Mouse (Mus musculus) left cerebral cortex, postnatal 14 days (tissue): ENCODE data around the gene Serpinb5. TPM values are rescaled to one million over a fixed set of nuclear protein-coding genes. Genes with fewer than 3 reads are reported as not detected.

Source experiments
- total RNA-seq, 2 experiments: library from RNA; stranded (reverse); gene quantifications; 2 replicates each; pipeline ENCODE4 v1.2.3; 2021

The Serpinb5 gene
- total RNA-seq, 2 experiments from 2014 or later = not detected

Other genes starting within 250 kb of the Serpinb5 start
- 10 to 100 TPM; 12.3 to 12.4 TPM for gene Bcl2, start 146.9 kb upstream of the Serpinb5 start, total RNA-seq
- 10 to 100 TPM; 24.0 to 24.8 TPM for gene Kdsr, start 101.4 kb upstream of the Serpinb5 start, total RNA-seq
- gene Vps4b, start 64.4 kb upstream of the Serpinb5 start, total RNA-seq = 10 to 100 TPM; 47.1 to 50.1 TPM
- not detected for gene Serpinb12, start 73.3 kb downstream of the Serpinb5 start, total RNA-seq
- gene Serpinb13, start 119.8 kb downstream of the Serpinb5 start, total RNA-seq = not detected
- not detected for gene Serpinb3a, start 191.1 kb downstream of the Serpinb5 start, total RNA-seq
- not detected for gene Serpinb3d, start 222.3 kb downstream of the Serpinb5 start, total RNA-seq